Mouse (Mus musculus): ENCODE data around the gene Ptpa. TPM values are rescaled to one million over a fixed set of nuclear protein-coding genes. Genes with fewer than 3 reads are reported as not detected.

Ptpa gene
- polyA plus RNA-seq, 1 experiment from 2014 or later, result 62.8 TPM

Other genes with a start within 250 kb of the Ptpa start
- gene Endog, start 244.5 kb upstream of the Ptpa start, polyA plus RNA-seq (2014; fragmentation: Nextera tagmentation; extraction: Ambion mirVana), result 15.3 and 15.6 TPM in 2 replicates
- 62.1 and 65.9 TPM in 2 replicates for gene Spout1, start 237.6 kb upstream of the Ptpa start, polyA plus RNA-seq (2014; fragmentation: Nextera tagmentation; extraction: Ambion mirVana)
- gene Kyat1, start 210.2 kb upstream of the Ptpa start, polyA plus RNA-seq (2014; fragmentation: Nextera tagmentation; extraction: Ambion mirVana), result 9.4 and 10.0 TPM in 2 replicates
- 47.6 and 55.9 TPM in 2 replicates for gene Lrrc8a, start 178.3 kb upstream of the Ptpa start, polyA plus RNA-seq (2014; fragmentation: Nextera tagmentation; extraction: Ambion mirVana)
- 0.06 and 0.07 TPM in 2 replicates for gene Gm28035, start 175.5 kb upstream of the Ptpa start, polyA plus RNA-seq (2014; fragmentation: Nextera tagmentation; extraction: Ambion mirVana)
- gene Phyhd1, start 149.8 kb upstream of the Ptpa start, polyA plus RNA-seq (2014; fragmentation: Nextera tagmentation; extraction: Ambion mirVana), result 4.2 and 5.6 TPM in 2 replicates
- not detected in 2 replicates for gene Gm28038, start 135.0 kb upstream of the Ptpa start, polyA plus RNA-seq (2014; fragmentation: Nextera tagmentation; extraction: Ambion mirVana)
- gene Dolk, start 129.7 kb upstream of the Ptpa start, polyA plus RNA-seq (2014; fragmentation: Nextera tagmentation; extraction: Ambion mirVana), result 24.0 and 24.1 TPM in 2 replicates
- 44.5 and 49.9 TPM in 2 replicates for gene Nup188, start 129.6 kb upstream of the Ptpa start, polyA plus RNA-seq (2014; fragmentation: Nextera tagmentation; extraction: Ambion mirVana)
- gene Sh3glb2, start 56.7 kb upstream of the Ptpa start, polyA plus RNA-seq (2014; fragmentation: Nextera tagmentation; extraction: Ambion mirVana), result 42.6 and 48.5 TPM in 2 replicates
- gene Miga2, start 51.8 kb upstream of the Ptpa start, polyA plus RNA-seq (2014; fragmentation: Nextera tagmentation; extraction: Ambion mirVana), result 13.9 and 18.6 TPM in 2 replicates
- 41.9 and 44.5 TPM in 2 replicates for gene Dolpp1, start 23.8 kb upstream of the Ptpa start, polyA plus RNA-seq (2014; fragmentation: Nextera tagmentation; extraction: Ambion mirVana)
- gene Crat, start 226 bp upstream of the Ptpa start, polyA plus RNA-seq (2014; fragmentation: Nextera tagmentation; extraction: Ambion mirVana), result 21.5 and 27.5 TPM in 2 replicates
- 6.3 and 6.8 TPM in 2 replicates for gene Ier5l, start 58.2 kb downstream of the Ptpa start, polyA plus RNA-seq (2014; fragmentation: Nextera tagmentation; extraction: Ambion mirVana)
- gene Cstad, start 179.0 kb downstream of the Ptpa start, polyA plus RNA-seq (2014; fragmentation: Nextera tagmentation; extraction: Ambion mirVana), result 0.18 and 0.57 TPM in 2 replicates

Measured in hindbrain, embryonic 11.5 days (tissue).